Mouse (Mus musculus): ENCODE results near the gene Hnrnpk.
"Not testable (repeated sequence)": the region's sequence is repeated elsewhere in the genome, so short reads cannot be mapped to it uniquely, and the experiment has no call there.

The Hnrnpk gene

GRCm38 (mm10) chr13:58403243-58403642, at the start of gene Hnrnpk:
TSS of gene Hnrnpk (minus strand) at chr13:58403343.
- not testable (repeated sequence) for DNase-seq

- no peak for DNase-seq
These were observed 49.1 kb upstream of the Hnrnpk start for GRCm38 (mm10) chr13:58452246-58452645.

- DNase-seq: no peak
These were observed 47.5 kb upstream of the Hnrnpk start for GRCm38 (mm10) chr13:58450459-58451182.

GRCm38 (mm10) chr13:58446541-58446940, 43.4 kb upstream of the Hnrnpk start:
- DNase-seq: no peak

GRCm38 (mm10) chr13:58443787-58444186, 40.6 kb upstream of the Hnrnpk start:
- DNase-seq: no peak

- no peak for DNase-seq
These were observed 40.2 kb upstream of the Hnrnpk start for GRCm38 (mm10) chr13:58443326-58443725.

GRCm38 (mm10) chr13:58439716-58440115, 36.6 kb upstream of the Hnrnpk start:
- no peak for DNase-seq

- DNase-seq: no peak
These were observed 20.0 kb upstream of the Hnrnpk start for GRCm38 (mm10) chr13:58423061-58423660.

GRCm38 (mm10) chr13:58422242-58422641, 19.1 kb upstream of the Hnrnpk start:
- DNase-seq: no peak

- no peak for DNase-seq
These were observed 17.9 kb upstream of the Hnrnpk start for GRCm38 (mm10) chr13:58421026-58421425.

- DNase-seq: no peak
These were observed 16.1 kb upstream of the Hnrnpk start for GRCm38 (mm10) chr13:58419266-58419665.

- no peak for DNase-seq
These were observed 15.5 kb upstream of the Hnrnpk start for GRCm38 (mm10) chr13:58418656-58419055.

- no peak for DNase-seq
These were observed 12.7 kb upstream of the Hnrnpk start for GRCm38 (mm10) chr13:58415838-58416237.

GRCm38 (mm10) chr13:58415374-58415773, 12.2 kb upstream of the Hnrnpk start:
- DNase-seq: no peak

GRCm38 (mm10) chr13:58411073-58411472, 7.9 kb upstream of the Hnrnpk start:
- DNase-seq: no peak

GRCm38 (mm10) chr13:58402744-58403110, 416 bp downstream of the Hnrnpk start:
- DNase-seq: no peak

- peak; percentile 99 for DNase-seq
These were observed 970 bp downstream of the Hnrnpk start, which contains the start of gene Rmi1 for GRCm38 (mm10) chr13:58402003-58402743. TSS of gene Rmi1 (plus strand) at chr13:58402248.

GRCm38 (mm10) chr13:58401135-58402002, 1.8 kb downstream of the Hnrnpk start:
- DNase-seq: peak; percentile 79

- DNase-seq: no peak
These were observed 2.6 kb downstream of the Hnrnpk start for GRCm38 (mm10) chr13:58400576-58400975.

GRCm38 (mm10) chr13:58397651-58398050, 5.5 kb downstream of the Hnrnpk start:
- no peak for DNase-seq

- not testable (repeated sequence) for DNase-seq
These were observed 8.8 kb downstream of the Hnrnpk start for GRCm38 (mm10) chr13:58394392-58394791.

- no peak for DNase-seq
These were observed 13.7 kb downstream of the Hnrnpk start for GRCm38 (mm10) chr13:58389324-58389951.
